Mouse (Mus musculus) olfactory bulb, adult 2 months (tissue): ENCODE data around the gene Dnajc9.

Experiments
- CTCF ChIP-seq: fragments of 200-500 bp; IDR thresholded peaks from 2 replicates; pipeline ENCODE4 v1.5.1; 2012; ENCODE audit warnings: low read depth, mild to moderate bottlenecking, low read length, moderate library complexity; ENCODE audit not compliant: insufficient read depth
- POLR2A ChIP-seq: fragments of 200-500 bp; IDR thresholded peaks from 2 replicates; pipeline ENCODE4 v1.6.1; 2012; ENCODE audit warnings: mild to moderate bottlenecking, low read depth, low read length, moderate library complexity; ENCODE audit not compliant: insufficient read depth

- no peak for TF ChIP-seq CTCF
- TF ChIP-seq POLR2A: no peak
Measured at GRCm38 (mm10) chr14:20377112-20377521, 11.6 kb downstream of the Dnajc9 start.
